Mouse (Mus musculus): ENCODE results near the gene Zfp692. TPM values are rescaled to one million over a fixed set of nuclear protein-coding genes. Genes with fewer than 3 reads are reported as not detected.
"Not testable (repeated sequence)": the region's sequence is repeated elsewhere in the genome, so short reads cannot be mapped to it uniquely, and the experiment has no call there.

Zfp692 gene
- polyA plus RNA-seq, 1 experiment = 2.0 TPM

- Histone ChIP-seq H3K4me1 (ENCODE audit: control insufficient read depth, insufficient read depth, insufficient read length, low read length) (0 out of 2 replicates have a peak, but pooled peaks cover 2% of the 10 kb centered on the region), H3K4me3 (ENCODE audit: insufficient read depth, low read depth, low read length) (peak overlapping the region; percentile 42), H3K27ac (replicated peaks; ENCODE audit: low read depth, low read length) (no peak overlapping the region)
Observed at GRCm38 (mm10) chr11:58301057-58301456, 5.8 kb upstream of the Zfp692 start.

- peak overlapping the region; percentile 78 for H3K4me3 ChIP-seq (ENCODE audit: insufficient read depth, low read depth, low read length)
- H3K27ac ChIP-seq (replicated peaks; ENCODE audit: low read depth, low read length) = peak overlapping the region; percentile 39
- 0 out of 2 replicates have a peak, but pooled peaks cover 2% of the 10 kb centered on the region for H3K4me1 ChIP-seq (ENCODE audit: control insufficient read depth, insufficient read depth, insufficient read length, low read length)
Observed at GRCm38 (mm10) chr11:58301837-58302754, 4.8 kb upstream of the Zfp692 start.

- H3K4me1 ChIP-seq (ENCODE audit: control insufficient read depth, insufficient read depth, insufficient read length, low read length) = 0 out of 2 replicates have a peak, but pooled peaks cover 5% of the 10 kb centered on the region
- H3K27ac ChIP-seq (replicated peaks; ENCODE audit: low read depth, low read length) = peak overlapping the region; percentile 26
Observed at GRCm38 (mm10) chr11:58302774-58303445, 4.0 kb upstream of the Zfp692 start.

GRCm38 (mm10) chr11:58303594-58303993 is 3.3 kb upstream of the Zfp692 start:
- Histone ChIP-seq H3K4me1 (ENCODE audit: control insufficient read depth, insufficient read depth, insufficient read length, low read length) (0 out of 2 replicates have a peak, but pooled peaks cover 5% of the 10 kb centered on the region), H3K27ac (replicated peaks; ENCODE audit: low read depth, low read length) (no peak overlapping the region), H3K4me3 (ENCODE audit: insufficient read depth, low read depth, low read length) (no peak overlapping the region)

More at GRCm38 (mm10) chr11:58302774-58303445, 4.0 kb upstream of the Zfp692 start:
- peak overlapping the region; percentile 78 for H3K4me3 ChIP-seq (ENCODE audit: insufficient read depth, low read depth, low read length)

GRCm38 (mm10) chr11:58305299-58305698 is 1.6 kb upstream of the Zfp692 start:
- H3K27ac ChIP-seq (replicated peaks; ENCODE audit: low read depth, low read length); H3K4me3 ChIP-seq (ENCODE audit: insufficient read depth, low read depth, low read length); H3K4me1 ChIP-seq (ENCODE audit: control insufficient read depth, insufficient read depth, insufficient read length, low read length): not testable (repeated sequence)

- H3K27ac ChIP-seq (replicated peaks; ENCODE audit: low read depth, low read length) = no peak overlapping the region
- 0 out of 2 replicates have a peak, but pooled peaks cover 5% of the 10 kb centered on the region for H3K4me1 ChIP-seq (ENCODE audit: control insufficient read depth, insufficient read depth, insufficient read length, low read length)
- H3K4me3 ChIP-seq (ENCODE audit: insufficient read depth, low read depth, low read length) = peak overlapping the region; percentile 65
Observed at GRCm38 (mm10) chr11:58307411-58308080, 677 bp downstream of the Zfp692 start.

GRCm38 (mm10) chr11:58308661-58309060 is 1.8 kb downstream of the Zfp692 start:
- 0 out of 2 replicates have a peak, but pooled peaks cover 3% of the 10 kb centered on the region for H3K4me1 ChIP-seq (ENCODE audit: control insufficient read depth, insufficient read depth, insufficient read length, low read length)
- H3K27ac ChIP-seq (replicated peaks; ENCODE audit: low read depth, low read length) = no peak overlapping the region
- no peak overlapping the region for H3K4me3 ChIP-seq (ENCODE audit: insufficient read depth, low read depth, low read length)

- no peak overlapping the region for H3K4me3 ChIP-seq (ENCODE audit: insufficient read depth, low read depth, low read length)
- no peaks in the 10 kb centered on the region; the same call in 1 of the 2 replicates for H3K4me1 ChIP-seq (ENCODE audit: control insufficient read depth, insufficient read depth, insufficient read length, low read length)
- H3K27ac ChIP-seq (replicated peaks; ENCODE audit: low read depth, low read length) = no peak overlapping the region
Observed at GRCm38 (mm10) chr11:58314069-58314468, 7.2 kb downstream of the Zfp692 start.

GRCm38 (mm10) chr11:58315536-58316168 is 8.8 kb downstream of the Zfp692 start:
- Histone ChIP-seq H3K4me1 (ENCODE audit: control insufficient read depth, insufficient read depth, insufficient read length, low read length) (peaks cover 4% of the 10 kb centered on the region), H3K27ac (replicated peaks; ENCODE audit: low read depth, low read length) (no peak overlapping the region), H3K4me3 (ENCODE audit: insufficient read depth, low read depth, low read length) (no peak overlapping the region)

- Histone ChIP-seq H3K4me3 (ENCODE audit: insufficient read depth, low read depth, low read length) (no peak overlapping the region), H3K4me1 (ENCODE audit: control insufficient read depth, insufficient read depth, insufficient read length, low read length) (peaks cover 4% of the 10 kb centered on the region), H3K27ac (replicated peaks; ENCODE audit: low read depth, low read length) (no peak overlapping the region)
Observed at GRCm38 (mm10) chr11:58316344-58316743, 9.5 kb downstream of the Zfp692 start.

GRCm38 (mm10) chr11:58316768-58317390 is 10.0 kb downstream of the Zfp692 start:
- no peak overlapping the region for H3K4me3 ChIP-seq (ENCODE audit: insufficient read depth, low read depth, low read length)

GRCm38 (mm10) chr11:58322824-58323569 is 16.1 kb downstream of the Zfp692 start:
- Histone ChIP-seq H3K4me1 (ENCODE audit: control insufficient read depth, insufficient read depth, insufficient read length, low read length) (peaks cover 6% of the 10 kb centered on the region; the same call in 1 of the 2 replicates), H3K27ac (replicated peaks; ENCODE audit: low read depth, low read length) (peak overlapping the region; percentile 89), H3K4me3 (ENCODE audit: insufficient read depth, low read depth, low read length) (peak overlapping the region; percentile 77)

More at GRCm38 (mm10) chr11:58316768-58317390, 10.0 kb downstream of the Zfp692 start:
- Histone ChIP-seq H3K4me1 (ENCODE audit: control insufficient read depth, insufficient read depth, insufficient read length, low read length) (peaks cover 6% of the 10 kb centered on the region), H3K27ac (replicated peaks; ENCODE audit: low read depth, low read length) (no peak overlapping the region)

GRCm38 (mm10) chr11:58323570-58324340 is 16.9 kb downstream of the Zfp692 start:
- Histone ChIP-seq H3K27ac (replicated peaks; ENCODE audit: low read depth, low read length) (peak overlapping the region; percentile 89), H3K4me3 (ENCODE audit: insufficient read depth, low read depth, low read length) (peak overlapping the region; percentile 77), H3K4me1 (ENCODE audit: control insufficient read depth, insufficient read depth, insufficient read length, low read length) (peaks cover 6% of the 10 kb centered on the region; the same call in 1 of the 2 replicates)
